Mouse (Mus musculus) forebrain, embryonic 12.5 days (tissue): Measurements from ENCODE around the gene Mtnr1a. TPM values are rescaled to one million over a fixed set of nuclear protein-coding genes. Genes with fewer than 3 reads are reported as not detected.
A peak's percentile ranks its signal among the peaks of the same experiment; 100 is the strongest.

Experiments
- ATAC-seq: fragments of 200-750 bp; cut with Nextera tagmentation; 2 replicates; pipeline ENCODE4 v1.8.0; 2017; ENCODE audit warnings: moderate TSS enrichment; ENCODE audit not compliant: low FRiP score
- H3K27ac ChIP-seq: fragments of 300-500 bp; sonication (generic); 2 replicates; pipeline ENCODE4 v1.5.1; 2016; ENCODE audit warnings: mild to moderate bottlenecking
- H3K27me3 ChIP-seq: fragments of 300-500 bp; sonication (generic); 2 replicates; pipeline ENCODE4 v1.6.1; 2016; ENCODE audit warnings: mild to moderate bottlenecking
- H3K36me3 ChIP-seq: fragments of 300-500 bp; sonication (generic); replicated peaks from 2 replicates; pipeline ENCODE4 v1.6.1; 2016; ENCODE audit warnings: mild to moderate bottlenecking
- H3K4me1 ChIP-seq: fragments of 300-500 bp; sonication (generic); 2 replicates; pipeline ENCODE4 v1.6.1; 2016
- H3K4me2 ChIP-seq: fragments of 300-500 bp; sonication (generic); 2 replicates; pipeline ENCODE4 v1.6.1; 2016; ENCODE audit warnings: mild to moderate bottlenecking, moderate library complexity
- H3K4me3 ChIP-seq: fragments of 300-500 bp; sonication (generic); replicated peaks from 2 replicates; pipeline ENCODE4 v1.5.1; 2016; ENCODE audit warnings: mild to moderate bottlenecking
- H3K9ac ChIP-seq: fragments of 300-500 bp; sonication (generic); 2 replicates; pipeline ENCODE4 v1.6.1; 2016; ENCODE audit warnings: mild to moderate bottlenecking
- H3K9me3 ChIP-seq: fragments of 300-500 bp; sonication (generic); 2 replicates; pipeline ENCODE4 v1.6.1; 2016
- WGBS: fragments of 180-500 bp; shearing (Covaris S2); methylation state at CpG from one replicate; pipeline ENCODE4 v1.1.7; 2016; 5-methylcytosine and 5-hydroxymethylcytosine counted together
- polyA plus RNA-seq: library from polyadenylated mRNA; unstranded; fragments of >200 nt; fragmentation: Nextera tagmentation; extraction: Ambion mirVana; gene quantifications from 2 replicates; pipeline ENCODE4 v1.2.1, GENCODE M21; 2016

The Mtnr1a gene
- polyA plus RNA-seq, 1 experiment from 2014 or later = 0.11 TPM

- ATAC-seq = no peak
- Histone ChIP-seq H3K4me1 (peaks cover 4% of the 10 kb centered on the region; the same call in 1 of the 2 replicates), H3K36me3 (no peaks in the 10 kb centered on the region), H3K4me3 (peak overlapping the region; percentile 27; the same call in 1 of the 2 replicates), H3K4me2 (peak overlapping the region; percentile 57), H3K9ac (no peak overlapping the region), H3K9me3 (no peaks in the 10 kb centered on the region), H3K27me3 (peaks cover 6% of the 10 kb centered on the region), H3K27ac (no peak overlapping the region)
- 55% methylated on average over 5 of the region's 5 CpGs for WGBS
Observed at GRCm38 (mm10) chr8:45110813-45111104, 41.8 kb downstream of the Mtnr1a start.

- H3K4me1 ChIP-seq = peaks cover 4% of the 10 kb centered on the region; the same call in 1 of the 2 replicates
- H3K9ac ChIP-seq = no peak overlapping the region
- H3K27me3 ChIP-seq = peaks cover 6% of the 10 kb centered on the region
- H3K9me3 ChIP-seq = no peaks in the 10 kb centered on the region
- WGBS = 90% methylated on average over 5 of the region's 5 CpGs
- H3K36me3 ChIP-seq = no peaks in the 10 kb centered on the region
- H3K4me2 ChIP-seq = no peak overlapping the region
- H3K4me3 ChIP-seq = no peak overlapping the region
- ATAC-seq = no peak
- no peak overlapping the region for H3K27ac ChIP-seq
Observed at GRCm38 (mm10) chr8:45111820-45112219, 42.9 kb downstream of the Mtnr1a start.

GRCm38 (mm10) chr8:45117588-45117987 is 48.7 kb downstream of the Mtnr1a start:
- Histone ChIP-seq H3K27me3 (no peaks in the 10 kb centered on the region), H3K4me2 (no peak overlapping the region), H3K9me3 (no peaks in the 10 kb centered on the region), H3K4me1 (no peaks in the 10 kb centered on the region), H3K9ac (no peak overlapping the region), H3K27ac (no peak overlapping the region), H3K36me3 (no peaks in the 10 kb centered on the region), H3K4me3 (no peak overlapping the region)
- ATAC-seq = no peak
- WGBS = 85% methylated on average over 3 of the region's 3 CpGs

GRCm38 (mm10) chr8:45125680-45126079 is 56.7 kb downstream of the Mtnr1a start:
- H3K27me3 ChIP-seq = no peaks in the 10 kb centered on the region
- no peak overlapping the region for H3K4me3 ChIP-seq
- H3K4me2 ChIP-seq = no peak overlapping the region
- H3K4me1 ChIP-seq = no peaks in the 10 kb centered on the region
- no peaks in the 10 kb centered on the region for H3K9me3 ChIP-seq
- H3K27ac ChIP-seq = no peak overlapping the region
- ATAC-seq = no peak
- no peak overlapping the region for H3K9ac ChIP-seq
- WGBS = 78% methylated on average over 5 of the region's 5 CpGs
- no peaks in the 10 kb centered on the region for H3K36me3 ChIP-seq

Other genes with a start within 250 kb of the Mtnr1a start
- 22.2 and 22.7 TPM in 2 replicates for gene Fat1, start 133.7 kb upstream of the Mtnr1a start, polyA plus RNA-seq
- not detected in 2 replicates for gene F11, start 192.9 kb downstream of the Mtnr1a start, polyA plus RNA-seq
- 0.04 TPM in 1 of 2 replicates, not detected in the other for gene Klkb1, start 225.7 kb downstream of the Mtnr1a start, polyA plus RNA-seq
- not detected in 2 replicates for gene Gm45753, start 239.3 kb downstream of the Mtnr1a start, polyA plus RNA-seq